Mouse (Mus musculus): Measurements from ENCODE around the gene Sec14l1. TPM values are rescaled to one million over a fixed set of nuclear protein-coding genes. Genes with fewer than 3 reads are reported as not detected.

Sec14l1 gene
- polyA plus RNA-seq, 1 experiment from 2014 or later = 47.8 TPM

DNA sequence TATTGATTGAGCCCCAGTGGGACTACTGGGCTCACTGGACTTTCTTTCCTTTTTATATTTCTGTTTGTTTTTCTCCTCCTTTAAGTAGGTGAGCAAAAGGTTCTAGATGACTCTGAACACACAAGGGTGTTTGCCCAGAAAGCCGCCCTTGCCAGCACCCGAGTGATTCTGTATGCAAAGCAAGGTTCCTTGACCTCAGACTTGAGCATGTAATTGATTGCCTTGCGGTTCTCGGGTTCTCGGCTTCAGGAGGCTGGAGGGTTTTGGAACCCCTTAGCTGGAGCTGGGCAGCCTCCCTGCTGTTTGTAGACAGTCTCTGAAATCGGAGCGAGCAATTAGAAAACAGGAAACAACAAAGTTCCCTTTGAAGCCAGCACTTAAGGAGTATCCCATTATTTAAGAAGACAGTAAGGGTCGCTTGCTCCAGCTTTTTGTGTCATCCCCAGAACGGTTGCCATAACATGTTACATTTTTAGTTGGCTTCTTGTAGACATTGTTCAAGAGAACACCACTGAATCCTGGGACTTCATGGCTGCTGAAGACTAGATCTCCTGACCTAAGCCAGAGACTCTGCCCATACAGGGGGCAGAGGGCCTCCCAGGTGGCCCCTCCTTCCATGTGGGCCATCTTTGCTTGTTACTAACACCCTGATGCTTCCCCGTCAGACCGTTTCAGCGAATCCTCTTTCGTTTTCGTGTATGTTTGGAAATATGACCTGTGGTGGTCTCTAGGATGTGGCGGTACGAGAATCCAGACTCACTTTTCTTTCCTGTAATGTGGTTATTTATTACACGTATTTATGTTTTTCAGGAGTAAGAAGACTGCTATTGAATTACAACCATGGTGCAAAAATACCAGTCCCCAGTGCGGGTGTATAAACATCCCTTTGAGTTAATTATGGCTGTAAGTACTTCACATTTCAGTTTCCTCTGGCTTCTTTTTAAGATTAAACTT is 1.7 kb downstream of the Sec14l1 start:
- H3K27ac ChIP-seq = peak overlapping the region; percentile 33; the same call in 1 of the 2 replicates
- no peaks in the 10 kb centered on the region for H3K27me3 ChIP-seq (ENCODE audit: low read depth, poor library complexity, severe bottlenecking)
- WGBS = 52% methylated on average over 18 of the region's 18 CpGs
- H3K4me1 ChIP-seq = peaks cover 86% of the 10 kb centered on the region
- no peaks in the 10 kb centered on the region for H3K9me3 ChIP-seq (replicated peaks)
- DNase-seq (ENCODE audit: low spot score) = no peak
- peaks cover 26% of the 10 kb centered on the region for H3K36me3 ChIP-seq
- peak overlapping the region; percentile 85 for H3K4me3 ChIP-seq

DNA sequence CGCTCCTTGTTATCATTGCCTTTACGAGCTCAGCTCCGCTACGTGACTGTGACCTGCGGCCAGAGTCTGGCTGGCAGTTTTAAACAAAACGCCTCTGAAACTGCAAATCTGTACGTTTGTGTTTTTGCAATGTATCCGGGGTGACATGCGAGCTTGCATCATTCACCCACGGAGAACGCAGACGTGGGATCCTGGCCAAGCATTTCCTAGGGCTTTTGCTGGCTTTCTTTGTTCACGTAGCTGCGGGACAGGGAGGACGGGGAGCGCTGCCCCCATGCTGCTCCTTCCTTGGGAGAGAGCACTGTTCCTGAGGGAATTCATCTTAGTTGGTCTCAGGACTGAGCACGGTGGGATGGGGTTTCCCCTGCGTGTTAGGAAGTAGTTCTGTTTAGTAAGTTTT is 2.4 kb downstream of the Sec14l1 start:
- Histone ChIP-seq H3K36me3 (peaks cover 32% of the 10 kb centered on the region), H3K4me3 (no peak overlapping the region), H3K9me3 (replicated peaks) (no peaks in the 10 kb centered on the region), H3K27me3 (ENCODE audit: low read depth, poor library complexity, severe bottlenecking) (no peaks in the 10 kb centered on the region), H3K4me1 (peaks cover 88% of the 10 kb centered on the region), H3K27ac (peak overlapping the region; percentile 31; the same call in 1 of the 2 replicates)
- WGBS = 82% methylated on average over 18 of the region's 18 CpGs
- no peak for DNase-seq (ENCODE audit: low spot score)

DNA sequence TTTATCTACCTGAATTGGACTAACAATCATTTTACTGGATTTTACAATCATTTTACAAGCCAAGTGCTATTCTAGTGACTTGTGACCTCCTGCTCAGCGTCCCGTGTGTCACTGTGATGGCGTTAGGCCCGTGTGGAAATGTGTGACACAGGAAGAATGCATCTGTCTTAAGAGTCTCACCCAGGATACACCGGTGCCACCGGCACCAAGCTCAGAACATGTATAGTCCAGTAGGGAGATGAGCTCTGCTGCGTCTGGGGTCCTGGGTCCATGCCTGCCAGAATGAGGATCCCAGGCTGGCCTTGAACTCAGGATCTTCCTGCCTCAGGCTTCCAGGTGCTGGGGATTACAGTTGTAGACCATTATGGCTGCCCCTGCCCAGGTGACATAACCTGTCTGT is 2.8 kb downstream of the Sec14l1 start:
- DNase-seq (ENCODE audit: low spot score) = no peak
- H3K27me3 ChIP-seq (ENCODE audit: low read depth, poor library complexity, severe bottlenecking) = no peaks in the 10 kb centered on the region
- 96% methylated on average over 7 of the region's 7 CpGs for WGBS
- no peak overlapping the region for H3K4me3 ChIP-seq
- peaks cover 83% of the 10 kb centered on the region for H3K4me1 ChIP-seq
- H3K27ac ChIP-seq = no peak overlapping the region
- H3K36me3 ChIP-seq = peaks cover 35% of the 10 kb centered on the region
- H3K9me3 ChIP-seq (replicated peaks) = no peaks in the 10 kb centered on the region

DNA sequence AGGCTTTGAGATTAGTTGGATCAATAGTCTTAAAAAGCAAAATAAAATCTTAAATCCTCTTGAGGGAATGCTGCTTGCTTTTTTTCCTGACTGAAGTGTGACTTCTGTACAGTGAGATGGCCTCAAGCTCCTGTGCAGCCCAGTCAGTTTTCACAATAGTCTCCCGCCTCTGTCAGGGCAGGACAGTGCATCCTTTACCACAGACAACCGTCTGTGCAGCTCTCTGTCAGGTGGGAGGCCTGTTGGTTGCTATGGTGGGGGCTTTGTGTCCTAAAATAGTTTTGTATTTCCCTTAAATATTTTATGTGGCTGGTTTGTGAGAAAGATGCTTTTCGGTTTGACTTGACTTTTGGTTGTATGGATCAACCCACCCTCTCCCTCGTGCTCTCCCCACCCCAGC is 3.3 kb downstream of the Sec14l1 start:
- WGBS = 79% methylated on average over 4 of the region's 4 CpGs
- H3K4me1 ChIP-seq = peaks cover 78% of the 10 kb centered on the region
- DNase-seq (ENCODE audit: low spot score) = no peak
- H3K36me3 ChIP-seq = peaks cover 38% of the 10 kb centered on the region
- H3K27me3 ChIP-seq (ENCODE audit: low read depth, poor library complexity, severe bottlenecking) = no peaks in the 10 kb centered on the region
- H3K27ac ChIP-seq = peak overlapping the region; percentile 66
- no peaks in the 10 kb centered on the region for H3K9me3 ChIP-seq (replicated peaks)
- H3K4me3 ChIP-seq = no peak overlapping the region

DNA sequence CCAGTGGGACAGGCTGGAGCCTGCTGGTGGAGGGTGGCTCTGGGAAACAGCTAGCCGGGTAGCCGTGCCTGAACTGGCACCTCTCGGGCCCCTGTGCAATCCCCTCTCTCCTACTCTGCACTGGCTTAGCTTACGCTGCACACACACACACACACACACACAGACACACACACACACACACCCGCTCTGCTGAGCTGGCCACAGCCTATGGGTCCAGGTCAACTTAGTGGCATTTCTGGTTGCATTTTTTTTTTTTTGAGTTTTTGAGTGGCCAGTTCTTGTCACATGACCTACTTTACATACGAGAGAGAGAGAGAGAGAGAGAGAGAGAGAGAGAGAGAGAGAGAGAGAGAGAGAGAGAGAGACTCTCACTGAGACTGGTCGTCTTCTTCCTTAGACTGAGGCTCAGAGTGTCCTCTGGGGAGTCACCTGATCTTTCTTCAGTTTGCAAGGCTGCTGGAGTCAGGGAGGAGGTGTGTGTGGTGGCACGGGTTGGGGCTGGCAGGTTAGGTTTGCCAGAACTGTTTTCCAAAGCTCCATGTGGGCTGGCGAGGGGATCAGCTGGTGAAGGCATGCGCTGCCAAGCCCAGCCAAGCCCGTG is 3.9 kb downstream of the Sec14l1 start:
- no peak overlapping the region for H3K4me3 ChIP-seq
- H3K27ac ChIP-seq = peak overlapping the region; percentile 66
- no peak for DNase-seq (ENCODE audit: low spot score)
- H3K4me1 ChIP-seq = peaks cover 82% of the 10 kb centered on the region
- no peaks in the 10 kb centered on the region for H3K27me3 ChIP-seq (ENCODE audit: low read depth, poor library complexity, severe bottlenecking)
- no peaks in the 10 kb centered on the region for H3K9me3 ChIP-seq (replicated peaks)
- 56% methylated on average over 11 of the region's 11 CpGs for WGBS
- peaks cover 44% of the 10 kb centered on the region for H3K36me3 ChIP-seq

DNA sequence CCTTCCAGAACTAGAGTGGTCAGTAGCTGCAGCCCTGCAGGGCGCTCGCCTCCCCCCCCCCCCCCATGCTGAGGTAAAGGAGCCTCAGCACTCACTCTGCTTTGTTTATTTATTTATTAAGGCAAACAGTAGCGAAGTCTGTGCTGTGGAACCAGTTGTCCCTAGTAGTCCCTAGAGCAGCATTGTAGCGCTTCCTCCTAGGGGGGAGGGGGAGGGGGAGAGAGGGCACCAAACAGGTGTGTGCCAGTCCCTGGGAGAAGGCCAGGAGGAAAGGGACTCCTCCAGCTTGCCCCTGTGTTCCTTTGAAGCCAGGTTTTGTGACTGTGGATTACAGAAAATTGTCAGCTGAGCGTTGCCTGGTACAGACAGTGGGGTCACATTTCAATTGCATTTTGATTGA is 4.8 kb downstream of the Sec14l1 start:
- Histone ChIP-seq H3K4me3 (no peak overlapping the region), H3K27ac (no peak overlapping the region), H3K36me3 (peaks cover 44% of the 10 kb centered on the region), H3K27me3 (ENCODE audit: low read depth, poor library complexity, severe bottlenecking) (no peaks in the 10 kb centered on the region), H3K9me3 (replicated peaks) (no peaks in the 10 kb centered on the region), H3K4me1 (peaks cover 82% of the 10 kb centered on the region)
- DNase-seq (ENCODE audit: low spot score) = no peak
- 28% methylated on average over 4 of the region's 5 CpGs for WGBS

DNA sequence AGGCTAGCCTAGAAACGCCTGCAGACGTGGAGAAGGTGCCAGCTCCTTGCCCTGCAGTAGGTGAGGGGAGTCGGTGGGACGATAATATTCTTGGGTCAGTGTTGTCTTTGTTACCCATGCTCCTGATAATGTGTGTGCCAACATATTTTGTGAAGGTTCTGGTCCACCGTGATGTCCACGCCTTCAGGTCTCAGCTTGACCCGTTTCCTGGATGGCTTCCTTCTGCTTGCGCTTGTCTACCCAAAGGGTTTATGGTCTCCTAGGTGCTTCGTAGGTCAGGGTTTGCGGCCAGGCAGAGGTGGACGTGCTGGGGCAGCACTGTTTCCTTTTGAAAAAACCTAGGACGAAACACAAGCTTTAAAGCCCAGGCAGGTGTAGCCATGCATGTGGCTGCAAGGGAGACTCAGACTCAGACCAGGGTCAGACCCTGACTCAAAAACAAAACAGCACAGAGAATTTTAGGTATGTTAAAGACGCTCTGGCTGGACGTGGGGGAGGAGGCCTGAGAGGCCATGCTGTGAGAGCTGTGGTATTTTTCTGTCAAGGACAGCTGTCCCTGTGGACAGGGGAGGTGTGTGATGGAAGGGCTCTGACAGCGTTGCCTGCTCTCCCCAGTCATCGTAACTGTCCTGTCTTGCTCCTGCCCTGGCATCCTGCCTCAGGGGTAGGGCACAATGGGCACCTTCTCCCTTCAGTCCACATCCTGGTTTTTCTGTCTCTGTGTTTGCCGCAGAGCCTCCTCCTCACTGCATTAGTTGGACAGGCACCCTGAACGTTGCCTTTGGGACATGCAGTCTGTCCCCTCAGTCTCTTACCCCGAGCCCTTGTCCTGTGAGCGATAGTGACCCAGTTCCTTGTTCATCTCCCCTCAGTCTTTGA is 5.6 kb downstream of the Sec14l1 start:
- Histone ChIP-seq H3K27ac (peak overlapping the region; percentile 67), H3K27me3 (ENCODE audit: low read depth, poor library complexity, severe bottlenecking) (no peaks in the 10 kb centered on the region), H3K4me3 (no peak overlapping the region), H3K4me1 (peaks cover 79% of the 10 kb centered on the region), H3K36me3 (peaks cover 40% of the 10 kb centered on the region), H3K9me3 (replicated peaks) (no peaks in the 10 kb centered on the region)
- DNase-seq (ENCODE audit: low spot score) = no peak
- WGBS = 53% methylated on average over 20 of the region's 20 CpGs

DNA sequence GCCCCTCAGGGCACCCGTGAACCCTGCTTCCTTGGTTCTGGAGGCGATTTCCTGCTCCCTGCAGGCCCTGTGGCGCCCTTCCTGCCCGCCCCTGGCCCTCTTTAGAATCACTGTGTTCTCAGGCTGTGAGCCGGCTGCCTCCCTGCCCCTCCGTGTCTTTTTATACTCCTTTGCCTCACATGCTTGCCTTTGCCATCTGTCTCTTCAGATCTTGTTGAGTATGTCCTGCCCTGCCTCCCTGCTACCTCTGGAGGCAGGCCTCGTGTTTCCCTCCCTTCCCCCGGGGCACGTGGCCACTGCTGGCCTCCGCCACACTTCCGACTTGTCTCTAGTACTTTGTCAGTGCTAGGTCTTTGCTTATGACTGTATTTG is 6.2 kb downstream of the Sec14l1 start:
- no peak overlapping the region for H3K4me3 ChIP-seq
- H3K4me1 ChIP-seq = peaks cover 75% of the 10 kb centered on the region
- H3K27me3 ChIP-seq (ENCODE audit: low read depth, poor library complexity, severe bottlenecking) = no peaks in the 10 kb centered on the region
- DNase-seq (ENCODE audit: low spot score) = no peak
- H3K36me3 ChIP-seq = peaks cover 42% of the 10 kb centered on the region
- no peaks in the 10 kb centered on the region for H3K9me3 ChIP-seq (replicated peaks)
- peak overlapping the region; percentile 67 for H3K27ac ChIP-seq
- 47% methylated on average over 11 of the region's 11 CpGs for WGBS

DNA sequence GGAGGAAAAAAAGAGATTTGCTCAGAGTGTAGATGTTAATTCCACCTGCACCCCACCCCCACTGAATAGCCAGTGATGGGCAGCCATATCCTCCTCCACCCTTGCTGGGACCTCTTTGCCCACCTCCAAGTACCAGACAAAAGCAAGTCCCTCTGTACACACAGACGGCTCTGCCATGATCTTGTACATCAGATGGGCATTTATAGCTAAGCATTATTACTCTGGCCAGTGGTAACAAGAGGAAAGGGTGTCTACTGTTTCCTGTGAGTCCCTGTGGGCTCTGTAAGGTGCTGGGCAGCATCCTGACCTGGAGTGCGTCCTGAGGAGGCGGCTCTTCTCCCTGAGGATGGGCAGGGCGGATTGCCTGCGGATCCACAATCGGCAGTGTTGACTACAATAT is 7.0 kb downstream of the Sec14l1 start:
- DNase-seq (ENCODE audit: low spot score) = no peak
- Histone ChIP-seq H3K9me3 (replicated peaks) (no peaks in the 10 kb centered on the region), H3K4me3 (no peak overlapping the region), H3K36me3 (peaks cover 40% of the 10 kb centered on the region), H3K4me1 (peaks cover 67% of the 10 kb centered on the region), H3K27ac (0 out of 2 replicates have a peak overlapping the region, but pooled peaks have one; percentile 67), H3K27me3 (ENCODE audit: low read depth, poor library complexity, severe bottlenecking) (no peaks in the 10 kb centered on the region)
- 92% methylated on average over 6 of the region's 6 CpGs for WGBS

DNA sequence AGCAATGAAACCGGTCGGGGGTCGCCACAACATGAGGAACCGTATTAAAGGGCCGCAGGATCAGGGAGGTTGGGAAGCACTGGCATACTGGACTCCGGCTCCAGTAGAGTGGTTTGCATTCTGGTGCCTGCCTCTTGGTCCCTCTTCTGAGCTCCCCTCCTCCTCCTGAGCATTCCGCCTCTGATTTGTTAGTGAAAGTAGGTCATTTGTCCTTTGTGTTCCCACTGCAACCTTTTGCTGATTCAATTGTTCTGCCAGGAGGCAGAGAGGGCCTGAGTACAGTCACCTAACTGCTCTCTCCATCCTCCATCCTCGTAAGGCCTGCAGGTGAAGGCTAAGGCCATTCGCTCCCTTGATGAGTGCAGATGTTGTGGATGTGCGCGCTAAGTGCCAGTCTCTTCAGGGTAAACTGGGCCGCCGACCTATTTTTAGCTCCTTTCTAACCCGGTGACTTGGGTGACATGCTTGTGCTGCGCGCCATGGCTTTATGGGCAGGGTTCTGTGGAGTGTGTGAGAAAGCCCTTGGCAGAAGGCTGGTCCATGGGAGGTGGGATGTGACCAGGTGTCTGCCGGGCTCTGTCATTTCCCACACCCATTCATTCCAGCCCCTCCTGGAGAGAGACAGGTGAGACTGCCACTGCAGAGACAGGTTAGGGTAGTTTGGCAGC is 8.6 kb downstream of the Sec14l1 start:
- no peak overlapping the region for H3K27ac ChIP-seq
- H3K27me3 ChIP-seq (ENCODE audit: low read depth, poor library complexity, severe bottlenecking) = no peaks in the 10 kb centered on the region
- H3K9me3 ChIP-seq (replicated peaks) = no peaks in the 10 kb centered on the region
- peaks cover 29% of the 10 kb centered on the region for H3K36me3 ChIP-seq
- H3K4me1 ChIP-seq = peaks cover 68% of the 10 kb centered on the region
- 90% methylated on average over 17 of the region's 17 CpGs for WGBS
- DNase-seq (ENCODE audit: low spot score) = no peak
- H3K4me3 ChIP-seq = no peak overlapping the region

DNA sequence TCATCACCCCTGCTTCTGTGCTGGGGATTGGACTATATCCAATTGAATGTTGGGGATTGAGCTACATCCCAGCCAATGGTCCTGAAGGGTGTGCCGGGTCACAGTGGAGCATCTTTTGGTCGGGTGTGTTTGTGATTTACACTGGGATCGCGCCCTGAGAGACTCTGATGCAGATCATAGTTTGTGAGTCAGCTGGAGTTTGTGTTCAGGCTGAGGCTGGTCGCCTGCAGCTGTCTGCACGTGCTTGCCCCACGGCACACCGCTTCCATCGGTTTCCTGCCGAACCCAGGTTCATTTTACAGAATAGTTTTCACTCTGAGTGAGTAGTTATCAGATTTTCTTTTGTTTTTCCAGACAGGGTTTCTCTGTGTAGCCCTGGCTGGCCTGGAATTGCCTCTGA is 9.6 kb downstream of the Sec14l1 start:
- Histone ChIP-seq H3K4me1 (peaks cover 66% of the 10 kb centered on the region), H3K27ac (no peak overlapping the region)
- whole genome bisulfite sequencing = 87% methylated on average over 10 of the region's 10 CpGs

DNA sequence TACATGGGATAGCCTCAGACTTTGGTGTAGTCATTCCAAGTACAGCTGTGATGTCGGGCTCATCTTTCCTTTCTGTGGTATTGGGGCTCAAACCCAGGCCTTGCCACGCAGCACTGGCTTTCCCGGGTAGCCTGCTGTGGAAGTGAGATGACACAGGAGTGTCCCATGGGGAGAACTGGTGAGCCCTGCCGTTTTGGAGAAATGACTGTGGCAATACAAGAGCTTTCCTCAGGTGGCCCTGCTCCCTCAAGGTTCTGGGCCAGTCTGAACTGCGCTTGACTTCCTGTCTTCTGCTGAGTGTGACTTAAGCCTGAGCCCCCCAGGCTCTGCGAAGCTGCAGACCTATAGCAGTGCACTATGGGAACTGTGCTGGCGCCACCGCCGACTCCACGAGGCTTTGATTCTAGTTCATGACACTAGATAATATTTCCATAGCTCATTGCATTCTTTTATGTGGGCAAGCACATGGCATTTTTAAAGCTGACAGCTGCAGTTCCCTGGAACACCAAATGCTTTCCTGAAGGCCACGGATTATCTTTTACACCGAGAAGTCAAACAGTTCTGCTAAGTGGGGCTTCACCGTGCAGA is 12.4 kb downstream of the Sec14l1 start:
- Histone ChIP-seq H3K9me3 (replicated peaks) (no peaks in the 10 kb centered on the region), H3K36me3 (peaks cover 26% of the 10 kb centered on the region), H3K4me1 (peaks cover 56% of the 10 kb centered on the region), H3K27ac (0 out of 2 replicates have a peak overlapping the region, but pooled peaks have one; percentile 37), H3K27me3 (ENCODE audit: low read depth, poor library complexity, severe bottlenecking) (no peaks in the 10 kb centered on the region), H3K4me3 (no peak overlapping the region)
- 85% methylated on average over 13 of the region's 13 CpGs for WGBS
- no peak for DNase-seq (ENCODE audit: low spot score)

More for the DNA sequence above, 9.6 kb downstream of the Sec14l1 start:
- no peaks in the 10 kb centered on the region for H3K9me3 ChIP-seq (replicated peaks)
- H3K4me3 ChIP-seq = no peak overlapping the region
- no peaks in the 10 kb centered on the region for H3K27me3 ChIP-seq (ENCODE audit: low read depth, poor library complexity, severe bottlenecking)
- no peak for DNase-seq (ENCODE audit: low spot score)
- peaks cover 29% of the 10 kb centered on the region for H3K36me3 ChIP-seq
